Mouse (Mus musculus) neural tube, embryonic 12.5 days (tissue): Measurements from ENCODE around the gene Sat1. TPM values are rescaled to one million over a fixed set of nuclear protein-coding genes. Genes with fewer than 3 reads are reported as not detected.

Source experiments
- polyA plus RNA-seq: library from polyadenylated mRNA; unstranded; fragments of >200 nt; fragmentation: Nextera tagmentation; extraction: Ambion mirVana; gene quantifications from 2 replicates; pipeline ENCODE4 v1.2.1, GENCODE M21; 2016

The Sat1 gene
- polyA plus RNA-seq, 1 experiment from 2014 or later: 71.7 TPM

Other genes starting within 250 kb of the Sat1 start
- not detected in 2 replicates for gene Magea8, start 220.6 kb downstream of the Sat1 start, polyA plus RNA-seq
- gene Magea5, start 153.3 kb downstream of the Sat1 start, polyA plus RNA-seq: not detected in 2 replicates
- not detected in 2 replicates for gene Magea1, start 126.7 kb downstream of the Sat1 start, polyA plus RNA-seq
- not detected in 2 replicates for gene Magea2, start 122.8 kb downstream of the Sat1 start, polyA plus RNA-seq
- not detected in 2 replicates for gene Cldn34b2, start 88.0 kb downstream of the Sat1 start, polyA plus RNA-seq
- 31.3 and 31.7 TPM in 2 replicates for gene Acot9, start 46.0 kb upstream of the Sat1 start, polyA plus RNA-seq
- 170 and 174 TPM in 2 replicates for gene Prdx4, start 124.3 kb upstream of the Sat1 start, polyA plus RNA-seq